Mouse (Mus musculus): ENCODE data around the gene Gchfr. TPM values are rescaled to one million over a fixed set of nuclear protein-coding genes. Genes with fewer than 3 reads are reported as not detected.

The Gchfr gene
- total RNA-seq, 2 experiments from 2014 or later: not detected

GRCm38 (mm10) chr2:119208344-119209175 lies 41.0 kb downstream of the Gchfr start, which contains the start of the genes Zfyve19 and Dnajc17:
Gene Zfyve19, plus strand, starts transcription at chr2:119208617.
Gene Dnajc17, minus strand, starts transcription at chr2:119208795.
- intact Hi-C loops (cut with DNase I): no loop called here
- DNase-seq (ENCODE audit: low spot score in 2 of 2): peak; percentile 98

GRCm38 (mm10) chr2:119209176-119209507 lies 41.6 kb downstream of the Gchfr start:
- DNase-seq (ENCODE audit: low spot score in 2 of 2): no peak
- intact Hi-C loops (cut with DNase I): no loop called here

Other genes starting within 250 kb of the Gchfr start
- 1 to 10 TPM; 2.3 to 2.4 TPM for gene Chst14, start 241.3 kb upstream of the Gchfr start, total RNA-seq (2021)
- gene Ccdc32, start 138.4 kb upstream of the Gchfr start, total RNA-seq (2021): 10 to 100 TPM; 60.2 TPM
- gene Rpusd2, start 133.0 kb upstream of the Gchfr start, total RNA-seq (2021): 1 to 10 TPM; 5.5 to 6.6 TPM
- under 1 TPM; 0.29 to 0.63 TPM for gene Knl1, start 120.7 kb upstream of the Gchfr start, total RNA-seq (2021)
- gene Rad51, start 55.0 kb upstream of the Gchfr start, total RNA-seq (2021): 1 to 10 TPM; 1.5 to 3.3 TPM
- 10 to 100 TPM; 49.0 to 49.3 TPM for gene Rmdn3, start 10.7 kb upstream of the Gchfr start, total RNA-seq (2021)
- not detected for gene Gm14137, start 6.7 kb downstream of the Gchfr start, total RNA-seq (2021)
- gene Zfyve19, start 40.8 kb downstream of the Gchfr start, total RNA-seq (2021): 10 to 100 TPM; 28.8 to 36.8 TPM
- 10 to 100 TPM; 17.4 to 18.2 TPM for gene Dnajc17, start 41.0 kb downstream of the Gchfr start, total RNA-seq (2021)
- gene Ppp1r14d, start 62.1 kb downstream of the Gchfr start, total RNA-seq (2021): not detected
- gene Spint1, start 69.6 kb downstream of the Gchfr start, total RNA-seq (2021): under 1 TPM; 0.59 to 0.61 TPM
- gene Rhov, start 103.5 kb downstream of the Gchfr start, total RNA-seq (2021): 1 to 10 TPM; 9.5 to 9.9 TPM
- 10 to 100 TPM; 40.2 to 40.5 TPM for gene Vps18, start 121.0 kb downstream of the Gchfr start, total RNA-seq (2021)
- 1 to 10 TPM; 4.0 to 5.0 TPM for gene Dll4, start 158.0 kb downstream of the Gchfr start, total RNA-seq (2021)
- 1 to 10 TPM; 8.9 to 9.0 TPM for gene Chac1, start 183.5 kb downstream of the Gchfr start, total RNA-seq (2021)

All from left cerebral cortex, postnatal 14 days (tissue).